Mouse (Mus musculus) heart, postnatal 0 days (tissue): ENCODE measurements around the gene Ap1ar. TPM values are rescaled to one million over a fixed set of nuclear protein-coding genes. Genes with fewer than 3 reads are reported as not detected.

Experiments used
- ATAC-seq: fragments of 200-750 bp; cut with Nextera tagmentation; 2 replicates; pipeline ENCODE4 v1.8.0; 2017; ENCODE audit warnings: low read depth, moderate number of reproducible peaks, moderate library complexity; ENCODE audit not compliant: insufficient read depth
- DNase-seq: peaks from one replicate; pipeline ENCODE4 v3.0.0-alpha.2; 2016; ENCODE audit warnings: low spot score
- H3K27ac ChIP-seq: fragments of 300-500 bp; sonication (generic); 2 replicates; pipeline ENCODE4 v1.5.1; 2014; ENCODE audit warnings: low read depth, mild to moderate bottlenecking
- H3K27me3 ChIP-seq: fragments of 300-500 bp; sonication (generic); 2 replicates; pipeline ENCODE4 v1.6.1; 2014; ENCODE audit warnings: low read length, mixed read lengths; ENCODE audit not compliant: control insufficient read depth, insufficient read depth
- H3K36me3 ChIP-seq: fragments of 300-500 bp; sonication (generic); replicated peaks from 2 replicates; pipeline ENCODE4 v1.6.1; 2014; ENCODE audit warnings: low read length, mixed read lengths; ENCODE audit not compliant: control insufficient read depth, insufficient read depth
- H3K4me1 ChIP-seq: fragments of 300-500 bp; sonication (generic); 2 replicates; pipeline ENCODE4 v1.6.1; 2014; ENCODE audit warnings: antibody characterized with exemption; ENCODE audit not compliant: control insufficient read depth, insufficient read depth
- H3K4me2 ChIP-seq: fragments of 300-500 bp; sonication (generic); 2 replicates; pipeline ENCODE4 v1.6.1; 2014; ENCODE audit warnings: low read depth, mild to moderate bottlenecking, low read length, moderate library complexity
- H3K4me3 ChIP-seq: fragments of 300-500 bp; sonication (generic); 2 replicates; pipeline ENCODE4 v1.5.1; 2014; ENCODE audit warnings: low read depth, low read length
- H3K9ac ChIP-seq: fragments of 300-500 bp; sonication (generic); replicated peaks from 2 replicates; pipeline ENCODE4 v1.6.1; 2014; ENCODE audit warnings: low read depth, low read length, mixed read lengths
- H3K9me3 ChIP-seq: fragments of 300-500 bp; sonication (generic); replicated peaks from 2 replicates; pipeline ENCODE4 v1.6.1; 2016; ENCODE audit warnings: low read length; ENCODE audit not compliant: control insufficient read depth
- CTCF ChIP-seq: IDR thresholded peaks from 2 replicates; pipeline ENCODE4 v1.5.1; 2016; ENCODE audit warnings: antibody characterized with exemption, control low read depth, low read depth
- EP300 ChIP-seq: IDR thresholded peaks from 2 replicates; pipeline ENCODE4 v1.6.1; 2016; ENCODE audit warnings: antibody characterized with exemption, low read depth
- WGBS: fragments of 180-500 bp; shearing (Covaris S2); extraction: QIAGEN DNeasy Blood & Tissue Kit; methylation state at CpG from one replicate; pipeline ENCODE4 v1.1.7; 2014; 5-methylcytosine and 5-hydroxymethylcytosine counted together
- polyA plus RNA-seq: library from polyadenylated mRNA; unstranded; fragments of >200 nt; fragmentation: Nextera tagmentation; extraction: Ambion mirVana; gene quantifications from 2 replicates; pipeline ENCODE4 v1.2.1, GENCODE M21; 2015
- total RNA-seq: library from RNA; depleted of rRNA; stranded (reverse); fragments of >200 nt; gene quantifications from 2 replicates; pipeline ENCODE4 v1.2.3, GENCODE M21; 2014; ENCODE audit warnings: low replicate concordance

Gene Ap1ar
- total and polyA plus RNA-seq, 2 experiments from 2014 or later = 16.4 to 18.2 TPM

DNA sequence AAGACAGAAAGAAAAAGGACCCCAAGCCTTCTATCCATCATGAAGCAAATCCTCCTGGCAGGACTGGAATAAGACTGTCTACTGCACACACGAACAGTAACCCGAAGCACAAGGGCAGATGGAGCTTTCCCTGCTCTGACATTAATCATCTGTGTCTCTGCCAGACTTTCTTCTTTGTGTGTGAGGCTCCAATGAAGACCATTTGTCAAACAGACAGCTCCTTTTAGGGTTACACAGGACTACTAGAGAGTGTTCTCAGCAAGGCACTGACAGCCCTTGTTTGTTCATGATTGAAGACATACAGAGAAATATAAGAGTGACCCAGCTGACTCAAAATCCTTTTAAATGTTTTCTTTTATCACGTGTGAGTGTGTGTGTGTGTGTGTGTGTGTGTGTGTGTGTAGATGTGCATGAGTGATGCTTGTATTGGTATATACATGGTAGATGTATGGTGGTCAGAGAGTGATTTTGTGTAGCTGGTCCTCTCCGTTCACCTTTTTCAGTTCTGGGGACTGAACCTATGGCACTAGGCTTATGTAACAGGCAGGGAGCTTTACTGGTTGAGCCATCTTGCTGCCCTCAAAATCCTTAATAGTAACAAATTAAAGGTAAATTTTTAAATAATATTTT is 37.0 kb upstream of the Ap1ar start:
- Histone ChIP-seq H3K27me3 (no peaks in the 10 kb centered on the region), H3K9me3 (peaks cover 6% of the 10 kb centered on the region; the same call in 1 of the 2 replicates), H3K4me1 (no peaks in the 10 kb centered on the region), H3K4me3 (no peak overlapping the region), H3K36me3 (no peaks in the 10 kb centered on the region), H3K27ac (no peak overlapping the region), H3K4me2 (no peak overlapping the region), H3K9ac (no peak overlapping the region)
- no peak for ATAC-seq
- 56% methylated on average over 4 of the region's 4 CpGs for WGBS
- TF ChIP-seq CTCF = no peak
- TF ChIP-seq EP300 = no peak
- DNase-seq = no peak

DNA sequence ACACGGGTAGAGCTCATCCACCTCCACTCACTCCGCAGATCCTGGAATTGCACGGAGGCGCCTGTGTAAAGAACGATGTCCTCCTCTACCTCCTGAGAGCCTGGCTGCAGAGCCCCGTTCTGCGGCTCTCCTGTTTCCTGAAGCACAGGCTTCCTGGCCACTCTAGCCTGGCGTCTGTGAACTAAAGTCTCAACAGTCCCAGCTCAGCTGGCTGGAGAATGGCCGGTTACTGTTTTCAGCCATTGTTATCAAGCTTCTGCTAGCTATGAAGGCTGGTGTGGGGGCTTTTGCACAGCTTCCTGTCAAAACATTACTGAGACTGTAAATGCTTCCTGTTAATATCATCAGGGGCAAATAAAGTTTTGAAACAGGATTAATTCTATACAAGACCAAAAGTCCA is 34.3 kb upstream of the Ap1ar start:
- no peak overlapping the region for H3K4me2 ChIP-seq
- DNase-seq (no peak), ATAC-seq (0 out of 2 replicates have a peak, but pooled peaks have one; percentile 41)
- H3K4me1 ChIP-seq = peaks cover 3% of the 10 kb centered on the region; the same call in 1 of the 2 replicates
- H3K4me3 ChIP-seq = no peak overlapping the region
- H3K9me3 ChIP-seq = peaks cover 6% of the 10 kb centered on the region; the same call in 1 of the 2 replicates
- no peaks in the 10 kb centered on the region for H3K36me3 ChIP-seq
- TF ChIP-seq EP300 (no peak), CTCF (no peak)
- H3K27ac ChIP-seq = peak overlapping the region; percentile 39
- no peaks in the 10 kb centered on the region for H3K27me3 ChIP-seq
- WGBS = 59% methylated on average over 9 of the region's 9 CpGs
- no peak overlapping the region for H3K9ac ChIP-seq

DNA sequence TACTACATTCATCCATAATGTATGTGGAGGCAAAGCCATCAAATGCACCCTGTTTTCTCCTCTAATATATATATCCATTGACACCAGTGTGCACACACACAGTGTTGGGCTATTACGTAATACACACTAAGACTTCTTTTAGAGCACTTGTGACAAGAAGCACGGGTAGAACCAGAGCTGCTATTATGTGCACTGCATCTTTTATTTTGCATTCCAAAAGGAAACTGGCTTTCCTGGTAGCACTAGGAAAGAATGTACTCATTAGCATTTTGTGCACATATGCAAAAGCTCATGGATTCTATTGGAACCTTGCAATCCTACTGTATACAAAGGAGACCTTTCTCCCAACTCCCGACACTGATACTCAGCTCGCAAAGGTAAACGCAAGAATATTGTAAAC is 31.6 kb upstream of the Ap1ar start:
- no peak overlapping the region for H3K27ac ChIP-seq
- DNase-seq (no peak), ATAC-seq (no peak)
- H3K9ac ChIP-seq = no peak overlapping the region
- TF ChIP-seq EP300 = no peak
- no peak for TF ChIP-seq CTCF
- WGBS = 83% methylated on average over 5 of the region's 5 CpGs
- H3K4me2 ChIP-seq = no peak overlapping the region
- H3K4me1 ChIP-seq = peaks cover 3% of the 10 kb centered on the region; the same call in 1 of the 2 replicates
- H3K4me3 ChIP-seq = no peak overlapping the region
- no peaks in the 10 kb centered on the region for H3K36me3 ChIP-seq
- no peaks in the 10 kb centered on the region for H3K9me3 ChIP-seq
- H3K27me3 ChIP-seq = no peaks in the 10 kb centered on the region

DNA sequence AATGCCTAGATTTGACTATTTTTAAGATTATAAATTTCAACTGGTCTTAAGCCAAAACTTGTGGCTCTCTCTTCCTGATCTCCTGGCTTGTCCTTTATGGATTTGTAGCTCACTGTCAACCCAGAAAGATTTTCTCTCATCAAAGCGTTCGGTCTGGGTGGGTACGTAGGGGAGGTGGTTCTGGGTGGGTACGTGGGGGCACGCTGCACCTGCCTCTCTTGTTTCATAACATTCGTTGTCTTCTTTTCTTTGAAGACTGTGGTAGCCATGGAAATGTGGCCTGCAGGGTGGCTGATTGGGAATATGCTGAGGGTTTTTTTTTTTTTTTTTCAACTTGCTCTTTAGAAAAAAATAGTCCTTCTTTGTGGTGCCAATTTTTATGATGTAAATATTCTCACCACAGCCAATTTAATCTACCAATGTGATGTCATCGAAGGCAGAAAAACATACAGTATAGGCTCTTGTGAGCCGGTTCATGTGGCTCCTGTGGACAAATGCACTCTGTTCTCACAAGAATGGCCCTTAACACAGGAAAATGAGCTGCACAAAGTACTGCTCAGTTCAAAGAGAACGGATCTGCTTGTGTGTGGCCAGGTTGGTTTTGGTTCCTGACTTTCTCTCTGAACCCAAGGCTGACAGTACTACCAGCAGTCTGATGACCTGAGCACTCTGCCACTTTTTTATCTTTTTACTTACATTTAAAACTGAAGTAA is 30.9 kb upstream of the Ap1ar start:
- Histone ChIP-seq H3K9ac (no peak overlapping the region), H3K27me3 (no peaks in the 10 kb centered on the region), H3K27ac (no peak overlapping the region), H3K4me2 (no peak overlapping the region), H3K36me3 (no peaks in the 10 kb centered on the region), H3K4me1 (peaks cover 3% of the 10 kb centered on the region; the same call in 1 of the 2 replicates), H3K9me3 (no peaks in the 10 kb centered on the region), H3K4me3 (no peak overlapping the region)
- no peak for DNase-seq
- TF ChIP-seq CTCF = no peak
- TF ChIP-seq EP300 = no peak
- ATAC-seq = no peak
- WGBS = 91% methylated on average over 9 of the region's 9 CpGs

DNA sequence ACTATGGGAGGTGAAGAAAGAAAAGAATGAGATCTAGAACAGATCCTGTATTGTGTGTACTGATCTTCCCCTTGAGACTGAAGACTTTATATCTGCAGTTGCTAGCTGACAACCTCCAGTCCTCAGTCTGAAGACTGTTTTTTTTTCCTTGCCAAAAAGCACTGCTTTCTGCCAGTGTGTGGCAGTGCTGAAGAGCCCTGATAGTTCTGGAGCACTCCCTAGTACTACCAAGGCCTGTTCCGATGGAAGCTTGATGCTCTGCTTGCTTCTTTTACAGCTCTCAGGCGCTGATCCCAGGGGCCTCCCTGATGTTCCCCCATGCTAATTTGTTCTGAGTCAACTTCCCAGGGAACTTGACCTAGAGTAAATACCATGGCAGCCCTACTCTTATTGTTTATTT is 26.9 kb upstream of the Ap1ar start:
- H3K4me2 ChIP-seq = no peak overlapping the region
- no peaks in the 10 kb centered on the region for H3K27me3 ChIP-seq
- no peaks in the 10 kb centered on the region for H3K36me3 ChIP-seq
- WGBS = 28% methylated on average over 2 of the region's 2 CpGs
- TF ChIP-seq CTCF (0 out of 2 replicates have a peak, but pooled peaks have one; percentile 0), EP300 (no peak)
- no peak overlapping the region for H3K9ac ChIP-seq
- no peak overlapping the region for H3K4me3 ChIP-seq
- no peaks in the 10 kb centered on the region for H3K9me3 ChIP-seq
- DNase-seq (peak; percentile 18), ATAC-seq (no peak)
- H3K4me1 ChIP-seq = peaks cover 3% of the 10 kb centered on the region; the same call in 1 of the 2 replicates
- H3K27ac ChIP-seq = no peak overlapping the region
